Mouse (Mus musculus) neural tube, embryonic 15.5 days (tissue): ENCODE measurements around the gene Slc25a24. TPM values are rescaled to one million over a fixed set of nuclear protein-coding genes. Genes with fewer than 3 reads are reported as not detected.
A peak's percentile ranks its signal among the peaks of the same experiment; 100 is the strongest.

Source experiments
- ATAC-seq: fragments of 200-750 bp; cut with Nextera tagmentation; 2 replicates; pipeline ENCODE4 v1.8.0; 2017; ENCODE audit warnings: mild to moderate bottlenecking, moderate TSS enrichment, moderate library complexity; ENCODE audit not compliant: low FRiP score
- H3K27ac ChIP-seq: fragments of 300-500 bp; sonication (generic); replicated peaks from 2 replicates; pipeline ENCODE4 v1.5.1; 2015; ENCODE audit warnings: mild to moderate bottlenecking, inconsistent platforms
- H3K27me3 ChIP-seq: fragments of 300-500 bp; sonication (generic); replicated peaks from 2 replicates; pipeline ENCODE4 v1.6.1; 2015; ENCODE audit warnings: inconsistent platforms
- H3K36me3 ChIP-seq: fragments of 300-500 bp; sonication (generic); 2 replicates; pipeline ENCODE4 v1.6.1; 2015; ENCODE audit warnings: inconsistent platforms
- H3K4me1 ChIP-seq: fragments of 300-500 bp; sonication (generic); 2 replicates; pipeline ENCODE4 v1.6.1; 2015; ENCODE audit warnings: inconsistent platforms
- H3K4me2 ChIP-seq: fragments of 300-500 bp; sonication (generic); 2 replicates; pipeline ENCODE4 v1.6.1; 2015; ENCODE audit warnings: inconsistent platforms, mild to moderate bottlenecking, moderate library complexity
- H3K4me3 ChIP-seq: fragments of 300-500 bp; sonication (generic); replicated peaks from 2 replicates; pipeline ENCODE4 v1.5.1; 2015; ENCODE audit warnings: mild to moderate bottlenecking, inconsistent platforms
- H3K9ac ChIP-seq: fragments of 300-500 bp; sonication (generic); replicated peaks from 2 replicates; pipeline ENCODE4 v1.6.1; 2015; ENCODE audit warnings: mild to moderate bottlenecking, inconsistent platforms
- H3K9me3 ChIP-seq: fragments of 300-500 bp; sonication (generic); replicated peaks from 2 replicates; pipeline ENCODE4 v1.6.1; 2016; ENCODE audit warnings: inconsistent platforms
- WGBS: fragments of 180-500 bp; shearing (Covaris S2); methylation state at CpG from one replicate; pipeline ENCODE4 v1.1.7; 2015; ENCODE audit warnings: mixed read lengths; 5-methylcytosine and 5-hydroxymethylcytosine counted together
- polyA plus RNA-seq: library from polyadenylated mRNA; unstranded; fragments of >200 nt; fragmentation: Nextera tagmentation; extraction: Ambion mirVana; gene quantifications from 2 replicates; pipeline ENCODE4 v1.2.1, GENCODE M21; 2015

The Slc25a24 gene
- polyA plus RNA-seq, 1 experiment from 2014 or later: 4.4 TPM

GRCm38 (mm10) chr3:109171070-109171778 lies 48.3 kb downstream of the Slc25a24 start:
- ATAC-seq: peak; percentile 90
- H3K9ac ChIP-seq: no peak overlapping the region
- peaks cover 3% of the 10 kb centered on the region; the same call in 1 of the 2 replicates for H3K4me1 ChIP-seq
- H3K27me3 ChIP-seq: no peaks in the 10 kb centered on the region
- 0 out of 2 replicates have a peak, but pooled peaks cover 3% of the 10 kb centered on the region for H3K36me3 ChIP-seq
- H3K9me3 ChIP-seq: no peaks in the 10 kb centered on the region
- 27% methylated on average over 15 of the region's 15 CpGs for WGBS
- H3K27ac ChIP-seq: no peak overlapping the region
- H3K4me2 ChIP-seq: peak overlapping the region; percentile 34
- H3K4me3 ChIP-seq: no peak overlapping the region

GRCm38 (mm10) chr3:109174394-109174793 lies 51.4 kb downstream of the Slc25a24 start:
- H3K4me1 ChIP-seq: peaks cover 6% of the 10 kb centered on the region
- no peak for ATAC-seq
- H3K4me3 ChIP-seq: no peak overlapping the region
- H3K27me3 ChIP-seq: no peaks in the 10 kb centered on the region
- no peaks in the 10 kb centered on the region for H3K36me3 ChIP-seq
- no peak overlapping the region for H3K27ac ChIP-seq
- no peak overlapping the region for H3K4me2 ChIP-seq
- no peak overlapping the region for H3K9ac ChIP-seq
- no peaks in the 10 kb centered on the region for H3K9me3 ChIP-seq
- 77% methylated on average over 5 of the region's 5 CpGs for WGBS

GRCm38 (mm10) chr3:109178705-109179104 lies 55.8 kb downstream of the Slc25a24 start:
- Histone ChIP-seq H3K4me1 (peaks cover 8% of the 10 kb centered on the region), H3K4me3 (no peak overlapping the region), H3K36me3 (no peaks in the 10 kb centered on the region), H3K27ac (no peak overlapping the region), H3K27me3 (no peaks in the 10 kb centered on the region), H3K9ac (no peak overlapping the region), H3K4me2 (no peak overlapping the region), H3K9me3 (no peaks in the 10 kb centered on the region)
- WGBS: 42% methylated on average over 6 of the region's 6 CpGs
- no peak for ATAC-seq

GRCm38 (mm10) chr3:109179528-109180076 lies 56.7 kb downstream of the Slc25a24 start:
- no peak for ATAC-seq
- WGBS: 57% methylated on average over 6 of the region's 6 CpGs
- H3K9me3 ChIP-seq: no peaks in the 10 kb centered on the region

GRCm38 (mm10) chr3:109196166-109196565 lies 73.2 kb downstream of the Slc25a24 start:
- H3K27me3 ChIP-seq: no peaks in the 10 kb centered on the region
- H3K4me2 ChIP-seq: no peak overlapping the region
- H3K27ac ChIP-seq: no peak overlapping the region
- ATAC-seq: no peak
- no peaks in the 10 kb centered on the region for H3K36me3 ChIP-seq
- whole genome bisulfite sequencing: 84% methylated on average over 2 of the region's 2 CpGs
- no peaks in the 10 kb centered on the region for H3K4me1 ChIP-seq
- H3K9me3 ChIP-seq: no peaks in the 10 kb centered on the region
- H3K4me3 ChIP-seq: no peak overlapping the region
- H3K9ac ChIP-seq: no peak overlapping the region

More at GRCm38 (mm10) chr3:109179528-109180076, 56.7 kb downstream of the Slc25a24 start:
- H3K27me3 ChIP-seq: no peaks in the 10 kb centered on the region
- H3K36me3 ChIP-seq: no peaks in the 10 kb centered on the region
- peaks cover 8% of the 10 kb centered on the region for H3K4me1 ChIP-seq
- no peak overlapping the region for H3K9ac ChIP-seq
- H3K4me3 ChIP-seq: no peak overlapping the region
- no peak overlapping the region for H3K27ac ChIP-seq
- no peak overlapping the region for H3K4me2 ChIP-seq

GRCm38 (mm10) chr3:109199280-109199679 lies 76.3 kb downstream of the Slc25a24 start:
- Histone ChIP-seq H3K27me3 (no peaks in the 10 kb centered on the region), H3K9ac (no peak overlapping the region), H3K4me2 (no peak overlapping the region), H3K9me3 (no peaks in the 10 kb centered on the region), H3K27ac (no peak overlapping the region), H3K4me3 (no peak overlapping the region), H3K4me1 (no peaks in the 10 kb centered on the region), H3K36me3 (no peaks in the 10 kb centered on the region)
- ATAC-seq: no peak
- WGBS: 88% methylated on average over 1 of the region's 1 CpGs

- Histone ChIP-seq H3K4me1 (no peaks in the 10 kb centered on the region), H3K36me3 (no peaks in the 10 kb centered on the region), H3K27ac (no peak overlapping the region), H3K4me3 (no peak overlapping the region), H3K4me2 (no peak overlapping the region), H3K9ac (no peak overlapping the region), H3K27me3 (no peaks in the 10 kb centered on the region), H3K9me3 (no peaks in the 10 kb centered on the region)
- ATAC-seq: no peak
- WGBS: 93% methylated on average over 3 of the region's 3 CpGs
These were observed 89.4 kb downstream of the Slc25a24 start for GRCm38 (mm10) chr3:109212322-109212721.

GRCm38 (mm10) chr3:109216352-109216751 lies 93.4 kb downstream of the Slc25a24 start:
- H3K4me3 ChIP-seq: no peak overlapping the region
- H3K36me3 ChIP-seq: no peaks in the 10 kb centered on the region
- ATAC-seq: no peak
- no peaks in the 10 kb centered on the region for H3K9me3 ChIP-seq
- no peak overlapping the region for H3K27ac ChIP-seq
- no peaks in the 10 kb centered on the region for H3K4me1 ChIP-seq
- H3K4me2 ChIP-seq: no peak overlapping the region
- no peaks in the 10 kb centered on the region for H3K27me3 ChIP-seq
- H3K9ac ChIP-seq: no peak overlapping the region

Other genes with a start within 250 kb of the Slc25a24 start
- gene Fndc7, start 233.1 kb upstream of the Slc25a24 start, polyA plus RNA-seq: 0.04 and 0.38 TPM in 2 replicates
- 50.4 and 55.3 TPM in 2 replicates for gene Prpf38b, start 211.4 kb upstream of the Slc25a24 start, polyA plus RNA-seq
- 2.3 and 2.9 TPM in 2 replicates for gene Henmt1, start 183.3 kb upstream of the Slc25a24 start, polyA plus RNA-seq
- not detected in 2 replicates for gene Gm9857, start 182.7 kb upstream of the Slc25a24 start, polyA plus RNA-seq
- 14.8 and 22.2 TPM in 2 replicates for gene Fam102b, start 95.5 kb upstream of the Slc25a24 start, polyA plus RNA-seq
- gene Slc25a54, start 42.7 kb upstream of the Slc25a24 start, polyA plus RNA-seq: not detected in 2 replicates
- 11.3 and 13.2 TPM in 2 replicates for gene Vav3, start 217.5 kb downstream of the Slc25a24 start, polyA plus RNA-seq